Mouse (Mus musculus) forebrain, embryonic 13.5 days (tissue): ENCODE measurements at regions not wholly inside any gene's neighbourhood (a gene's known extent, or its start where the extent isn't known, plus 50 kb on each side); places are given as distances from the start of the nearest gene placed in this dataset.

Experiments used
- ATAC-seq: fragments of 200-750 bp; cut with Nextera tagmentation; 2 replicates; pipeline ENCODE4 v1.8.0; 2017
- H3K27ac ChIP-seq: fragments of 300-500 bp; sonication (generic); 2 replicates; pipeline ENCODE4 v1.5.1; 2015; ENCODE audit warnings: inconsistent platforms, mild to moderate bottlenecking, moderate library complexity
- H3K27me3 ChIP-seq: fragments of 300-500 bp; sonication (generic); 2 replicates; pipeline ENCODE4 v1.6.1; 2015; ENCODE audit warnings: mild to moderate bottlenecking, inconsistent platforms
- H3K36me3 ChIP-seq: fragments of 300-500 bp; sonication (generic); 2 replicates; pipeline ENCODE4 v1.6.1; 2015; ENCODE audit warnings: mild to moderate bottlenecking, inconsistent platforms; ENCODE audit not compliant: poor library complexity, severe bottlenecking
- H3K4me1 ChIP-seq: fragments of 300-500 bp; sonication (generic); 2 replicates; pipeline ENCODE4 v1.6.1; 2015; ENCODE audit warnings: inconsistent platforms
- H3K4me2 ChIP-seq: fragments of 300-500 bp; sonication (generic); 2 replicates; pipeline ENCODE4 v1.6.1; 2015; ENCODE audit warnings: inconsistent platforms, mild to moderate bottlenecking, moderate library complexity
- H3K4me3 ChIP-seq: fragments of 300-500 bp; sonication (generic); 2 replicates; pipeline ENCODE4 v1.5.1; 2015; ENCODE audit warnings: mild to moderate bottlenecking, inconsistent platforms
- H3K9ac ChIP-seq: fragments of 300-500 bp; sonication (generic); 2 replicates; pipeline ENCODE4 v1.6.1; 2015; ENCODE audit warnings: mild to moderate bottlenecking, inconsistent platforms
- H3K9me3 ChIP-seq: fragments of 300-500 bp; sonication (generic); replicated peaks from 2 replicates; pipeline ENCODE4 v1.6.1; 2016; ENCODE audit warnings: inconsistent platforms
- WGBS: fragments of 180-500 bp; shearing (Covaris S2); methylation state at CpG from one replicate; pipeline ENCODE4 v1.1.7; 2015; 5-methylcytosine and 5-hydroxymethylcytosine counted together

- ATAC-seq, result no peak
- no peak overlapping the region for H3K4me2 ChIP-seq
- no peaks in the 10 kb centered on the region for H3K36me3 ChIP-seq
- H3K9ac ChIP-seq, result no peak overlapping the region
- no peaks in the 10 kb centered on the region for H3K27me3 ChIP-seq
- WGBS, result 43% methylated on average over 10 of the region's 10 CpGs
- H3K27ac ChIP-seq, result no peak overlapping the region
- H3K4me1 ChIP-seq, result no peaks in the 10 kb centered on the region
- no peak overlapping the region for H3K4me3 ChIP-seq
- H3K9me3 ChIP-seq, result no peaks in the 10 kb centered on the region; the same call in 1 of the 2 replicates
These were observed 129.2 kb upstream of the Gjb5 start for GRCm38 (mm10) chr4:127487016-127487780.

- 74% methylated on average over 5 of the region's 5 CpGs for WGBS
- Histone ChIP-seq H3K4me1 (no peaks in the 10 kb centered on the region), H3K36me3 (no peaks in the 10 kb centered on the region), H3K4me3 (no peak overlapping the region), H3K27ac (no peak overlapping the region), H3K4me2 (no peak overlapping the region), H3K9me3 (no peaks in the 10 kb centered on the region; the same call in 1 of the 2 replicates), H3K27me3 (no peaks in the 10 kb centered on the region), H3K9ac (no peak overlapping the region)
- no peak for ATAC-seq
These were observed 127.3 kb upstream of the Gjb5 start for GRCm38 (mm10) chr4:127485238-127485637.

- H3K36me3 ChIP-seq, result no peaks in the 10 kb centered on the region
- no peaks in the 10 kb centered on the region for H3K4me1 ChIP-seq
- H3K27ac ChIP-seq, result no peak overlapping the region
- 52% methylated on average over 4 of the region's 4 CpGs for WGBS
- H3K9ac ChIP-seq, result no peak overlapping the region
- no peak overlapping the region for H3K4me3 ChIP-seq
- no peaks in the 10 kb centered on the region for H3K9me3 ChIP-seq
- H3K4me2 ChIP-seq, result no peak overlapping the region
- ATAC-seq, result no peak
- H3K27me3 ChIP-seq, result no peaks in the 10 kb centered on the region
These were observed 124.5 kb upstream of the Gjb5 start for GRCm38 (mm10) chr4:127482461-127482860.

GRCm38 (mm10) chr4:127480339-127480738 lies 122.4 kb upstream of the Gjb5 start:
- no peaks in the 10 kb centered on the region for H3K36me3 ChIP-seq
- H3K27me3 ChIP-seq, result no peaks in the 10 kb centered on the region
- no peak for ATAC-seq
- H3K9me3 ChIP-seq, result no peaks in the 10 kb centered on the region
- no peak overlapping the region for H3K4me3 ChIP-seq
- no peak overlapping the region for H3K4me2 ChIP-seq
- no peak overlapping the region for H3K27ac ChIP-seq
- 90% methylated on average over 5 of the region's 5 CpGs for WGBS
- H3K4me1 ChIP-seq, result no peaks in the 10 kb centered on the region
- H3K9ac ChIP-seq, result no peak overlapping the region

- no peaks in the 10 kb centered on the region for H3K36me3 ChIP-seq
- ATAC-seq, result no peak
- H3K27me3 ChIP-seq, result no peaks in the 10 kb centered on the region
- H3K4me3 ChIP-seq, result no peak overlapping the region
- no peaks in the 10 kb centered on the region for H3K4me1 ChIP-seq
- H3K9ac ChIP-seq, result no peak overlapping the region
- H3K27ac ChIP-seq, result no peak overlapping the region
- WGBS, result 88% methylated on average over 7 of the region's 7 CpGs
- H3K9me3 ChIP-seq, result no peaks in the 10 kb centered on the region
- no peak overlapping the region for H3K4me2 ChIP-seq
These were observed 111.9 kb upstream of the Gjb5 start for GRCm38 (mm10) chr4:127469877-127470276.

- H3K27me3 ChIP-seq, result no peaks in the 10 kb centered on the region
- H3K27ac ChIP-seq, result no peak overlapping the region
- no peaks in the 10 kb centered on the region for H3K36me3 ChIP-seq
- peaks cover 14% of the 10 kb centered on the region for H3K9me3 ChIP-seq
- H3K4me3 ChIP-seq, result no peak overlapping the region
- WGBS, result 81% methylated on average over 11 of the region's 11 CpGs
- no peaks in the 10 kb centered on the region for H3K4me1 ChIP-seq
- no peak overlapping the region for H3K9ac ChIP-seq
- no peak overlapping the region for H3K4me2 ChIP-seq
- peak; percentile 73; the same call in 1 of the 2 replicates for ATAC-seq
These were observed 96.6 kb upstream of the Gjb5 start for GRCm38 (mm10) chr4:127454511-127455119.

- Histone ChIP-seq H3K9me3 (peaks cover 5% of the 10 kb centered on the region; the same call in 1 of the 2 replicates), H3K4me2 (no peak overlapping the region), H3K27ac (no peak overlapping the region), H3K4me3 (no peak overlapping the region), H3K9ac (no peak overlapping the region), H3K27me3 (no peaks in the 10 kb centered on the region), H3K4me1 (no peaks in the 10 kb centered on the region), H3K36me3 (no peaks in the 10 kb centered on the region)
- ATAC-seq, result no peak
- WGBS, result 74% methylated on average over 8 of the region's 8 CpGs
These were observed 94.1 kb upstream of the Gjb5 start for GRCm38 (mm10) chr4:127452081-127452480.

GRCm38 (mm10) chr4:127445300-127445699 lies 87.3 kb upstream of the Gjb5 start:
- no peak for ATAC-seq

GRCm38 (mm10) chr4:127444056-127444455 lies 86.1 kb upstream of the Gjb5 start:
- no peak for ATAC-seq
- no peak overlapping the region for H3K27ac ChIP-seq
- H3K4me2 ChIP-seq, result no peak overlapping the region
- no peaks in the 10 kb centered on the region for H3K4me1 ChIP-seq
- no peak overlapping the region for H3K4me3 ChIP-seq
- H3K36me3 ChIP-seq, result no peaks in the 10 kb centered on the region
- no peak overlapping the region for H3K9ac ChIP-seq
- no peaks in the 10 kb centered on the region for H3K27me3 ChIP-seq
- 93% methylated on average over 1 of the region's 1 CpGs for WGBS
- H3K9me3 ChIP-seq, result no peaks in the 10 kb centered on the region

More at GRCm38 (mm10) chr4:127445300-127445699, 87.3 kb upstream of the Gjb5 start:
- Histone ChIP-seq H3K9me3 (no peaks in the 10 kb centered on the region), H3K4me3 (no peak overlapping the region), H3K27me3 (no peaks in the 10 kb centered on the region), H3K4me1 (no peaks in the 10 kb centered on the region), H3K9ac (no peak overlapping the region), H3K36me3 (no peaks in the 10 kb centered on the region), H3K4me2 (no peak overlapping the region), H3K27ac (no peak overlapping the region)
- WGBS, result 68% methylated on average over 3 of the region's 3 CpGs

GRCm38 (mm10) chr4:127442001-127442400 lies 84.0 kb upstream of the Gjb5 start:
- H3K27me3 ChIP-seq, result no peaks in the 10 kb centered on the region
- no peaks in the 10 kb centered on the region for H3K4me1 ChIP-seq
- no peak for ATAC-seq
- no peak overlapping the region for H3K4me3 ChIP-seq
- H3K9ac ChIP-seq, result no peak overlapping the region
- no peaks in the 10 kb centered on the region for H3K9me3 ChIP-seq
- H3K27ac ChIP-seq, result no peak overlapping the region
- H3K4me2 ChIP-seq, result no peak overlapping the region
- H3K36me3 ChIP-seq, result no peaks in the 10 kb centered on the region
- 73% methylated on average over 4 of the region's 4 CpGs for WGBS

- Histone ChIP-seq H3K27ac (no peak overlapping the region), H3K4me2 (no peak overlapping the region), H3K36me3 (no peaks in the 10 kb centered on the region), H3K4me1 (no peaks in the 10 kb centered on the region), H3K9ac (no peak overlapping the region), H3K27me3 (no peaks in the 10 kb centered on the region), H3K9me3 (no peaks in the 10 kb centered on the region), H3K4me3 (no peak overlapping the region)
- 90% methylated on average over 7 of the region's 7 CpGs for WGBS
- no peak for ATAC-seq
These were observed 82.6 kb upstream of the Gjb5 start for GRCm38 (mm10) chr4:127440602-127441001.

- Histone ChIP-seq H3K9ac (no peak overlapping the region), H3K4me3 (no peak overlapping the region), H3K9me3 (no peaks in the 10 kb centered on the region), H3K4me2 (peak overlapping the region; percentile 12; the same call in 1 of the 2 replicates), H3K36me3 (no peaks in the 10 kb centered on the region), H3K4me1 (no peaks in the 10 kb centered on the region), H3K27me3 (no peaks in the 10 kb centered on the region), H3K27ac (no peak overlapping the region)
- 29% methylated on average over 7 of the region's 8 CpGs for WGBS
- no peak for ATAC-seq
These were observed 77.1 kb upstream of the Gjb5 start for GRCm38 (mm10) chr4:127435076-127435475.
